Mouse (Mus musculus): ENCODE measurements at regions not wholly inside any gene's neighbourhood (a gene's known extent, or its start where the extent isn't known, plus 50 kb on each side); places are given as distances from the start of the nearest gene placed in this dataset.

DNA sequence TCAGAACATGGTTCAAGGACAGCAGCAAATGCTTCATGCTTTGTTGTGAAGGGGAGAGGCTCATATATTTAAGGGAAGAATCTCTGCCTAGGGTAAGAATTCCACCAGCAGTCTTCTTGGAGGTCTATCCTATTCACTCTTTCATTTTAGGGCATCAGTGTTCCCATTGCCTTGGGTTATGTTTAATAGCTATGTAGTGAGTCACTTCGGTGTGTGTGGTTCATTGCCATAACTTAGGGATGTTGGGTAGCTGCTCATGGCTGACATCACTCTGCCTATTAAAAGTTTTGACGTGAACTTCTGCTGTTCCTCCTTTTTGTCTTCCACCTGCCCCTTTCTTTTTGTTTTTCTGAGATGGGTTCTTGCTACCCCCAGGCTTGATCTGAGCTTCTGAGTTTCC is 192.9 kb downstream of the Osr1 start:
- H3K4me3 ChIP-seq (ENCODE audit: control insufficient read depth in 1 of 2, insufficient read depth in 1 of 2, low read depth in 2 of 2, low read length in 2 of 2), result no peak overlapping the region
- no peaks in the 10 kb centered on the region for H3K4me1 ChIP-seq (ENCODE audit: control insufficient read depth in 1 of 2, insufficient read depth in 2 of 2, low read length in 2 of 2)
- H3K9me3 ChIP-seq (replicated peaks; ENCODE audit: insufficient read depth, low read length), result no peaks in the 10 kb centered on the region
- no peak overlapping the region for H3K9ac ChIP-seq (ENCODE audit: control insufficient read depth, low read depth, low read length, poor library complexity, severe bottlenecking)
- TF ChIP-seq TCF12 (IDR thresholded peaks at IDR 0.05; ENCODE audit: low read depth, low read length), result no peak
- no peak for TF ChIP-seq ZMIZ1 (IDR thresholded peaks at IDR 0.05; ENCODE audit: low read depth, low read length)
- TF ChIP-seq E2F4 (IDR thresholded peaks at IDR 0.05; ENCODE audit: borderline replicate concordance, low read depth, low read length), result no peak
- TF ChIP-seq USF2 (IDR thresholded peaks at IDR 0.05; ENCODE audit: borderline replicate concordance in 1 of 2, insufficient read depth in 1 of 2, low read depth in 1 of 2, low read length in 2 of 2), result no peak
- no peak for TF ChIP-seq TAL1 (IDR thresholded peaks at IDR 0.05; ENCODE audit: low read length)
- no peaks in the 10 kb centered on the region for H3K79me2 ChIP-seq (ENCODE audit: control insufficient read depth, insufficient read depth, low read length, poor library complexity)
- H3K27ac ChIP-seq (ENCODE audit: control insufficient read depth, low read depth, low read length), result no peak overlapping the region
- H3K27me3 ChIP-seq (ENCODE audit: control insufficient read depth in 1 of 2, insufficient read depth in 2 of 2, low read length in 2 of 2), result no peaks in the 10 kb centered on the region
- H3K36me3 ChIP-seq (ENCODE audit: control insufficient read depth in 1 of 2, insufficient read depth in 2 of 2, low read length in 2 of 2), result no peaks in the 10 kb centered on the region
- DNase-seq (ENCODE audit: low read depth, low spot score), result no peak

DNA sequence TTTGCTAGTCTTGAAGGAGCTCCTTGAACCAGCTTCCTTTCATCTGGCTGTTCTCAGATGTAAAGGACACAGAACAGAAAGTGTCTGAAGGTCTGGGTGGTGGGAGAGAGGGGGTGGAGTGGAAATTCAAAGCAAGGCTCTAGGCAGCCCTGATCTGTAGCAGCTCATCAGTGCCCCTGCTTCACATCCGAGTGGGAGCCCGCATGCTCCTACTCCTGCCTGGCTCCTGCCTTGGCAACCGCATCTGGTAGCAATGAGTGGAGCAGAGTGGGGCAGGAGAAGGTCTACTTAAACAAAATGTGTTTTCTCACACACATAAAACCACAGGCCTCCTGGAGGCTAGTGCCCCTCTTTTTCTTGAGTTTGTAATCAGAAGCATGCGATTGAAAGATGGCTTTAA is 201.0 kb downstream of the Osr1 start:
- H3K4me1 ChIP-seq (ENCODE audit: control insufficient read depth in 1 of 2, insufficient read depth in 2 of 2, low read length in 2 of 2), result no peaks in the 10 kb centered on the region
- no peaks in the 10 kb centered on the region for H3K9me3 ChIP-seq (replicated peaks; ENCODE audit: insufficient read depth, low read length)
- H3K27ac ChIP-seq (ENCODE audit: control insufficient read depth, low read depth, low read length), result no peak overlapping the region
- no peaks in the 10 kb centered on the region for H3K79me2 ChIP-seq (ENCODE audit: control insufficient read depth, insufficient read depth, low read length, poor library complexity)
- H3K36me3 ChIP-seq (ENCODE audit: control insufficient read depth in 1 of 2, insufficient read depth in 2 of 2, low read length in 2 of 2), result no peaks in the 10 kb centered on the region
- H3K9ac ChIP-seq (ENCODE audit: control insufficient read depth, low read depth, low read length, poor library complexity, severe bottlenecking), result no peak overlapping the region
- TF ChIP-seq ZKSCAN1 (IDR thresholded peaks at IDR 0.05; ENCODE audit: low read depth, low read length) (no peak), EP300 (IDR thresholded peaks at IDR 0.05; ENCODE audit: low read depth in 1 of 2, low read length in 2 of 2) (no peak), POLR2A (IDR thresholded peaks at IDR 0.05; ENCODE audit: control insufficient read depth in 1 of 2, insufficient read depth in 1 of 2, low read depth in 1 of 2, low read length in 2 of 2, poor library complexity in 1 of 2) (no peak), HCFC1 (IDR thresholded peaks at IDR 0.05; ENCODE audit: low read depth, low read length) (no peak), SIN3A (IDR thresholded peaks at IDR 0.05; ENCODE audit: low read length) (no peak), CHD2 (IDR thresholded peaks at IDR 0.05; ENCODE audit: low read length) (no peak)
- no peak for DNase-seq (ENCODE audit: low read depth, low spot score)
- no peak overlapping the region for H3K4me3 ChIP-seq (ENCODE audit: control insufficient read depth in 1 of 2, insufficient read depth in 1 of 2, low read depth in 2 of 2, low read length in 2 of 2)
- H3K27me3 ChIP-seq (ENCODE audit: control insufficient read depth in 1 of 2, insufficient read depth in 2 of 2, low read length in 2 of 2), result no peaks in the 10 kb centered on the region

DNA sequence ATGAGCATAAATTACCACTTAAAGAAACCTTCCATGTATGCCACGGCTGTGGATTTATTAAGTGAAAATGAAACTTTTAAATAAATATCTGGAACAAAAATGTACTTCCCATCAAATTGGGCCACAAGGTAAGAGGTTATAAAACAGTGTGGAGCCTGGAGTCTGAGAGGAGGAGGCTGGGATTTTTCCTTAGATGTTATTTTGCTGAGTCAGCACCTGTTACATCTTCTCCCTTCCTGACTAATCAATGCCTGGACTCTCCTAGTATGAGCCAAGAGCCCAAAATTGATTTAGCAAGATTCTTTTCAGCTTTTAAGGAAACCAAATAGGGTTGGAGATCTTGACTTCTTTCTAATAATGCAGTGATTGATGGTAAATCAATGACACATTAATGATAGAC is 203.0 kb downstream of the Osr1 start:
- Histone ChIP-seq H3K9me3 (replicated peaks; ENCODE audit: insufficient read depth, low read length) (no peaks in the 10 kb centered on the region), H3K9ac (ENCODE audit: control insufficient read depth, low read depth, low read length, poor library complexity, severe bottlenecking) (no peak overlapping the region), H3K27me3 (ENCODE audit: control insufficient read depth in 1 of 2, insufficient read depth in 2 of 2, low read length in 2 of 2) (no peaks in the 10 kb centered on the region), H3K4me1 (ENCODE audit: control insufficient read depth in 1 of 2, insufficient read depth in 2 of 2, low read length in 2 of 2) (no peaks in the 10 kb centered on the region), H3K4me3 (ENCODE audit: control insufficient read depth in 1 of 2, insufficient read depth in 1 of 2, low read depth in 2 of 2, low read length in 2 of 2) (no peak overlapping the region), H3K79me2 (ENCODE audit: control insufficient read depth, insufficient read depth, low read length, poor library complexity) (no peaks in the 10 kb centered on the region), H3K27ac (ENCODE audit: control insufficient read depth, low read depth, low read length) (no peak overlapping the region), H3K36me3 (ENCODE audit: control insufficient read depth in 1 of 2, insufficient read depth in 2 of 2, low read length in 2 of 2) (no peaks in the 10 kb centered on the region)
- DNase-seq (ENCODE audit: low read depth, low spot score), result no peak
- TF ChIP-seq USF2 (IDR thresholded peaks at IDR 0.05; ENCODE audit: borderline replicate concordance in 1 of 2, insufficient read depth in 1 of 2, low read depth in 1 of 2, low read length in 2 of 2) (no peak), MAFK (IDR thresholded peaks at IDR 0.05; ENCODE audit: borderline replicate concordance, low read depth, low read length) (peak; percentile 62; the same call in 1 of the 2 replicates), ZC3H11A (IDR thresholded peaks at IDR 0.05; ENCODE audit: low read depth, low read length) (no peak)

All from MEL (cell line).